Mouse (Mus musculus) embryo, embryonic 11.5 days (tissue): ENCODE results near the gene Rnft1.
A peak's percentile ranks its signal among the peaks of the same experiment; 100 is the strongest.

ENCODE experiments used
- DNase-seq: peaks from one replicate; pipeline ENCODE4 v3.0.0-alpha.2; 2012; ENCODE audit warnings: low read depth, low spot score

The Rnft1 gene

GRCm38 (mm10) chr11:86484101-86484868, at the start of gene Rnft1:
Rnft1 (plus strand) TSS chr11:86484657.
- DNase-seq: peak; percentile 98

GRCm38 (mm10) chr11:86436843-86437242, 47.6 kb upstream of the Rnft1 start:
- peak; percentile 34 for DNase-seq

- DNase-seq: no peak
These were observed 46.2 kb upstream of the Rnft1 start for GRCm38 (mm10) chr11:86438261-86438660.

- DNase-seq: no peak
These were observed 43.7 kb upstream of the Rnft1 start for GRCm38 (mm10) chr11:86440791-86441190.

- no peak for DNase-seq
These were observed 30.5 kb upstream of the Rnft1 start for GRCm38 (mm10) chr11:86453991-86454390.

GRCm38 (mm10) chr11:86457545-86457944, 26.9 kb upstream of the Rnft1 start:
- DNase-seq: no peak

- DNase-seq: no peak
These were observed 25.6 kb upstream of the Rnft1 start for GRCm38 (mm10) chr11:86458866-86459265.

GRCm38 (mm10) chr11:86462579-86462978, 21.9 kb upstream of the Rnft1 start:
- DNase-seq: no peak

- peak; percentile 71 for DNase-seq
These were observed 20.2 kb upstream of the Rnft1 start for GRCm38 (mm10) chr11:86464275-86464674.

GRCm38 (mm10) chr11:86468345-86468744, 16.1 kb upstream of the Rnft1 start:
- DNase-seq: no peak

GRCm38 (mm10) chr11:86468971-86469370, 15.5 kb upstream of the Rnft1 start:
- DNase-seq: no peak

GRCm38 (mm10) chr11:86471785-86472184, 12.7 kb upstream of the Rnft1 start:
- no peak for DNase-seq

GRCm38 (mm10) chr11:86472771-86473171, 11.7 kb upstream of the Rnft1 start:
- DNase-seq: no peak

- DNase-seq: no peak
These were observed 10.9 kb upstream of the Rnft1 start for GRCm38 (mm10) chr11:86473576-86473975.

GRCm38 (mm10) chr11:86484910-86485510, 553 bp downstream of the Rnft1 start:
- DNase-seq: no peak

- DNase-seq: no peak
These were observed 6.3 kb downstream of the Rnft1 start for GRCm38 (mm10) chr11:86490782-86491181.

- no peak for DNase-seq
These were observed 12.9 kb downstream of the Rnft1 start for GRCm38 (mm10) chr11:86497356-86497755.

- no peak for DNase-seq
These were observed 13.5 kb downstream of the Rnft1 start for GRCm38 (mm10) chr11:86497908-86498307.

- no peak for DNase-seq
These were observed 16.3 kb downstream of the Rnft1 start for GRCm38 (mm10) chr11:86500795-86501194.

GRCm38 (mm10) chr11:86503121-86503520, 18.7 kb downstream of the Rnft1 start:
- no peak for DNase-seq

- DNase-seq: no peak
These were observed 22.9 kb downstream of the Rnft1 start for GRCm38 (mm10) chr11:86507334-86507733.

- no peak for DNase-seq
These were observed 23.5 kb downstream of the Rnft1 start for GRCm38 (mm10) chr11:86507991-86508390.

GRCm38 (mm10) chr11:86516620-86517019, 32.2 kb downstream of the Rnft1 start:
- no peak for DNase-seq
